Mouse (Mus musculus): ENCODE data around the gene Acap1. TPM values are rescaled to one million over a fixed set of nuclear protein-coding genes. Genes with fewer than 3 reads are reported as not detected.
A peak's percentile ranks its signal among the peaks of the same experiment; 100 is the strongest.

Gene Acap1
- polyA plus RNA-seq, 1 experiment from 2014 or later: 0.60 TPM

DNA sequence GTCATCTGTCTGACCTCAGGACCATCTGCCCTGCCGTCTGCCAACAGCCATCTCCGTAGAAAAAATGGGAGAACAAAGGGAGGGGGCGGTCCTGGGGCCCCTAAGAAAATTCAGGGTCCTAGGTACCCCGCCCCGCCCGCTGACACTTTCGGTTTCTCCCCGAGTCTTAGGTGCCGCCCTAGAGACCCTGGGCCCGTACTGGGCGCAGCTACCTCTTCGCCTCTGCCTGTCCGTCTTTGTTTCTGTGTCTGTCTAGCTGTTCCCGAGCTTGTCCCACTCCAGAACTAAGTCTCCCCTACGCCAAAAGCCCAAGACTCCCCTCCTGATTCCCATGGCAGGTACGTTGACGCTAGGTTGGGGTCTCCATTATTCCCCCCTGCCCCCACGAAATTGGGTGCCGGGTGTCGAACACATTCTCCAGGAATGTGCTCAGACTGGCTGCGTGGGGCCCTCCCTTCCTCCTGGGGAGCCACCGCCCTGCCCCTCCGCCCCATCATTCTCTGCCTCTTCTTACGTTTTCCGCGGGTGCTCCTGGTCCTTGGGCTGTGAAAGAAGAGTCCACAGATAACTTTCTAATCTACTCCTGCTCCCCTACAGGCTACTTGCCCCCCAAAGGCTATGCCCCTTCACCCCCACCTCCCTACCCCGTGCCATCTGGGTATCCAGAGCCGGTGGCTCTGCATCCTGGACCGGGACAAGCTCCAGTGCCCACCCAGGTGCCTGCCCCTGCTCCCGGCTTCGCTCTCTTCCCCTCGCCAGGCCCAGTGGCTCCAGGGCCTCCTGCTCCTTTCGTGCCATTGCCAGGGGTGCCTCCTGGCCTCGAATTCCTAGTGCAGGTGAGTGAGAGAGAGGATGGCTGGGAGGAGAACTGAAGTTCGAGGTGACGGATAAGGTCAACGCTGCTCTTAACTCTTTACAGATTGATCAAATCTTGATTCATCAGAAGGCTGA lies 48.3 kb downstream of the Acap1 start:
- DNase-seq (ENCODE audit: low spot score): peak; percentile 42
- ATAC-seq (replicated peaks; ENCODE audit: insufficient number of reproducible peaks, low FRiP score, low TSS enrichment, low read depth): peak; percentile 41; the same call in 1 of the 2 replicates
- peak overlapping the region; percentile 83 for H3K4me3 ChIP-seq (ENCODE audit: low read depth, low read length)
- 10% methylated on average over 37 of the region's 37 CpGs for WGBS
- H3K4me2 ChIP-seq (ENCODE audit: low read depth, low read length): peak overlapping the region; percentile 93
- H3K27me3 ChIP-seq (ENCODE audit: control insufficient read depth, insufficient read depth, low read length): no peaks in the 10 kb centered on the region
- peak overlapping the region; percentile 95 for H3K27ac ChIP-seq (replicated peaks; ENCODE audit: low read depth, low read length)
- no peaks in the 10 kb centered on the region for H3K9me3 ChIP-seq (replicated peaks; ENCODE audit: control insufficient read depth, low read length)
- peaks cover 2% of the 10 kb centered on the region for H3K36me3 ChIP-seq (replicated peaks; ENCODE audit: control insufficient read depth, insufficient read depth, low read depth, low read length)
- H3K4me1 ChIP-seq (ENCODE audit: control insufficient read depth, insufficient read depth, low read length): peaks cover 6% of the 10 kb centered on the region
- H3K9ac ChIP-seq (replicated peaks; ENCODE audit: low read length): peak overlapping the region; percentile 85

GRCm38 (mm10) chr11:69846198-69846680 lies 49.1 kb downstream of the Acap1 start, which contains the start of gene Plscr3:
Plscr3 (plus strand) TSS chr11:69846376.
- Histone ChIP-seq H3K4me1 (ENCODE audit: control insufficient read depth, insufficient read depth, low read length) (peaks cover 6% of the 10 kb centered on the region), H3K4me3 (ENCODE audit: low read depth, low read length) (peak within 1 kb of the TSS; percentile 83), H3K9ac (replicated peaks; ENCODE audit: low read length) (peak within 1 kb of the TSS; percentile 85), H3K27me3 (ENCODE audit: control insufficient read depth, insufficient read depth, low read length) (no peaks in the 10 kb centered on the region), H3K27ac (replicated peaks; ENCODE audit: low read depth, low read length) (peak within 1 kb of the TSS; percentile 95), H3K9me3 (replicated peaks; ENCODE audit: control insufficient read depth, low read length) (no peaks in the 10 kb centered on the region), H3K4me2 (ENCODE audit: low read depth, low read length) (peak within 1 kb of the TSS; percentile 93), H3K36me3 (replicated peaks; ENCODE audit: control insufficient read depth, insufficient read depth, low read depth, low read length) (peaks cover 2% of the 10 kb centered on the region)
- DNase-seq (ENCODE audit: low spot score) (peak; percentile 97), ATAC-seq (replicated peaks; ENCODE audit: insufficient number of reproducible peaks, low FRiP score, low TSS enrichment, low read depth) (peak; percentile 92)
- under 1% methylated on average over 35 of the region's 38 CpGs for WGBS

- Histone ChIP-seq H3K36me3 (replicated peaks; ENCODE audit: control insufficient read depth, insufficient read depth, low read depth, low read length) (peaks cover 2% of the 10 kb centered on the region; the same call in 1 of the 2 replicates), H3K4me1 (ENCODE audit: control insufficient read depth, insufficient read depth, low read length) (peaks cover 8% of the 10 kb centered on the region), H3K9ac (replicated peaks; ENCODE audit: low read length) (peak overlapping the region; percentile 67), H3K4me2 (ENCODE audit: low read depth, low read length) (peak overlapping the region; percentile 51), H3K9me3 (replicated peaks; ENCODE audit: control insufficient read depth, low read length) (no peaks in the 10 kb centered on the region), H3K4me3 (ENCODE audit: low read depth, low read length) (peak overlapping the region; percentile 79), H3K27me3 (ENCODE audit: control insufficient read depth, insufficient read depth, low read length) (no peaks in the 10 kb centered on the region), H3K27ac (replicated peaks; ENCODE audit: low read depth, low read length) (peak overlapping the region; percentile 43; the same call in 1 of the 2 replicates)
- peak; percentile 1; the same call in 1 of the 2 replicates for ATAC-seq (replicated peaks; ENCODE audit: insufficient number of reproducible peaks, low FRiP score, low TSS enrichment, low read depth)
- DNase-seq (ENCODE audit: low spot score): no peak
- WGBS: 3% methylated on average over 7 of the region's 7 CpGs
These were observed 56.6 kb downstream of the Acap1 start for GRCm38 (mm10) chr11:69838714-69839104.

DNA sequence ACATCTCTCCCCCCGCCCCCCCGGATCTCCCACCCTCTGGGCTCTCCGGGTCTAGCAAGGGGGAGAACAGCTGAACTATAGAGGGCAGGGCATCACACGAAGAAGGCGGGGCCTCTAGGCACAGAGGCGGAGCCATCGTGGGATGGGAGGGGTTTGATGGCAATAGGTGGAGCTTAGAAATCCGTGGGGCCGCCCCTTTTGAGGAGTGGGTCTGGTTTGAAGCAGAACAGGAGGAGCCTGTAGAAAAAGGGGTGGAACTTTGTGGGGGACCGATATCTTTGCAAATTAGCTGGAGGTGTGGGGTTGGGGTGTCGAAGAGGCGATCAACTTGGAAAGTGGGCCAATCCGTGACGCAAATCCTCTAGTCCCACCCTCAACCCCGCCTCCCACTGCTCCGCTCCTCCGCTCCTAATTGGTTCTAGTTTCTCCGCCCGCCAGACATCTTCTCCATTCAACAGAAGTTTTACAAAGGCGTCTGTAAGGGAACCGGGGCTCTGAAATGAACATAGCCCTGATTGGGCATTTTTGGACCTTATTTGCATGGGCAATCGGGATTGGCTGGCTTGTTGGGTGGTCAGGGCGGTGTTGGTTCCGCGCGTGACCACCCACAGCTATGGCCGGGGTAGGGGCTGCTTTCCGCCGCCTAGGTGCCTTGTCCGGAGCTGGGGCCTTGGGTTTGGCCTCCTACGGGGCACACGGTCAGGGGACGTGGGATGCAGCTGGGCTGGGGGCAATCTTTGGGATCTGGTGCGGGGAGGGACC lies 57.2 kb downstream of the Acap1 start, which contains the start of gene Tmem256:
Gene Tmem256, plus strand, starts transcription at position 563 of the 762 bp plus-strand sequence.
- WGBS: under 1% methylated on average over 34 of the region's 34 CpGs
- H3K4me2 ChIP-seq (ENCODE audit: low read depth, low read length): peak within 1 kb of the TSS; percentile 93
- ATAC-seq (replicated peaks; ENCODE audit: insufficient number of reproducible peaks, low FRiP score, low TSS enrichment, low read depth) (peak; percentile 88), DNase-seq (ENCODE audit: low spot score) (peak; percentile 98)
- H3K9ac ChIP-seq (replicated peaks; ENCODE audit: low read length): peak within 1 kb of the TSS; percentile 84
- H3K36me3 ChIP-seq (replicated peaks; ENCODE audit: control insufficient read depth, insufficient read depth, low read depth, low read length): peaks cover 6% of the 10 kb centered on the region; the same call in 1 of the 2 replicates
- H3K4me3 ChIP-seq (ENCODE audit: low read depth, low read length): peak within 1 kb of the TSS; percentile 79
- peak within 1 kb of the TSS; percentile 77 for H3K27ac ChIP-seq (replicated peaks; ENCODE audit: low read depth, low read length)
- no peaks in the 10 kb centered on the region for H3K9me3 ChIP-seq (replicated peaks; ENCODE audit: control insufficient read depth, low read length)
- peaks cover 9% of the 10 kb centered on the region for H3K4me1 ChIP-seq (ENCODE audit: control insufficient read depth, insufficient read depth, low read length)
- 0 out of 2 replicates have a peak, but pooled peaks cover 2% of the 10 kb centered on the region for H3K27me3 ChIP-seq (ENCODE audit: control insufficient read depth, insufficient read depth, low read length)

GRCm38 (mm10) chr11:69837604-69837951 lies 57.8 kb downstream of the Acap1 start, which contains the start of gene Nlgn2:
Nlgn2 (minus strand) TSS chr11:69837784.
- peak within 1 kb of the TSS; percentile 77 for H3K27ac ChIP-seq (replicated peaks; ENCODE audit: low read depth, low read length)
- peak within 1 kb of the TSS; percentile 79 for H3K4me3 ChIP-seq (ENCODE audit: low read depth, low read length)
- WGBS: under 1% methylated on average over 30 of the region's 32 CpGs
- H3K36me3 ChIP-seq (replicated peaks; ENCODE audit: control insufficient read depth, insufficient read depth, low read depth, low read length): peaks cover 7% of the 10 kb centered on the region; the same call in 1 of the 2 replicates
- H3K4me1 ChIP-seq (ENCODE audit: control insufficient read depth, insufficient read depth, low read length): peaks cover 9% of the 10 kb centered on the region
- H3K4me2 ChIP-seq (ENCODE audit: low read depth, low read length): peak within 1 kb of the TSS; percentile 93
- no peaks in the 10 kb centered on the region for H3K9me3 ChIP-seq (replicated peaks; ENCODE audit: control insufficient read depth, low read length)
- 0 out of 2 replicates have a peak, but pooled peaks cover 2% of the 10 kb centered on the region for H3K27me3 ChIP-seq (ENCODE audit: control insufficient read depth, insufficient read depth, low read length)
- no peak for DNase-seq (ENCODE audit: low spot score)
- ATAC-seq (replicated peaks; ENCODE audit: insufficient number of reproducible peaks, low FRiP score, low TSS enrichment, low read depth): no peak
- peak within 1 kb of the TSS; percentile 84 for H3K9ac ChIP-seq (replicated peaks; ENCODE audit: low read length)

- peak overlapping the region; percentile 93 for H3K4me2 ChIP-seq (ENCODE audit: low read depth, low read length)
- H3K27me3 ChIP-seq (ENCODE audit: control insufficient read depth, insufficient read depth, low read length): 0 out of 2 replicates have a peak, but pooled peaks cover 2% of the 10 kb centered on the region
- WGBS: under 1% methylated on average over 46 of the region's 52 CpGs
- peak; percentile 61 for DNase-seq (ENCODE audit: low spot score)
- no peaks in the 10 kb centered on the region for H3K9me3 ChIP-seq (replicated peaks; ENCODE audit: control insufficient read depth, low read length)
- no peak for ATAC-seq (replicated peaks; ENCODE audit: insufficient number of reproducible peaks, low FRiP score, low TSS enrichment, low read depth)
- peaks cover 9% of the 10 kb centered on the region for H3K4me1 ChIP-seq (ENCODE audit: control insufficient read depth, insufficient read depth, low read length)
- H3K36me3 ChIP-seq (replicated peaks; ENCODE audit: control insufficient read depth, insufficient read depth, low read depth, low read length): peaks cover 7% of the 10 kb centered on the region; the same call in 1 of the 2 replicates
- H3K27ac ChIP-seq (replicated peaks; ENCODE audit: low read depth, low read length): peak overlapping the region; percentile 77
- peak overlapping the region; percentile 84 for H3K9ac ChIP-seq (replicated peaks; ENCODE audit: low read length)
- H3K4me3 ChIP-seq (ENCODE audit: low read depth, low read length): peak overlapping the region; percentile 79
These were observed 58.4 kb downstream of the Acap1 start for GRCm38 (mm10) chr11:69836703-69837576.

DNA sequence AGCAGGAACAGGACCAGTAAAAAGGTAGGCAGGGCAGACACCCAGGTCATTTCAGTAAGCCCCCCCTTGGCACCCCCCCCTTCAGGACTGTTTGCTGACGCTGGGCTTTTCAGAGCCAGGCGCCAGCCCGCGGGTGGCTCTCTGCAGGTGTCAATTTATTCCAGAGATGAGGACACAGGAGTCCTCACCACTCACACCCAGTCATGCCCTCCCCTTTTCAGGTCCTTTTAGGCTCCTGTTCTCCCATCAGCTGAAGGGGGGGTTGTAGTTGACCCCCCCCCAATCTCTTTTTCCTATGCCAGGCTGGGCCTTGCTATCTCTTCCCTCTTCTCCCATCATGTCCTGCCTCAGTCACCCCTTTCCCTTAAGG lies 59.4 kb downstream of the Acap1 start:
- Histone ChIP-seq H3K9ac (replicated peaks; ENCODE audit: low read length) (peak overlapping the region; percentile 84; the same call in 1 of the 2 replicates), H3K27me3 (ENCODE audit: control insufficient read depth, insufficient read depth, low read length) (0 out of 2 replicates have a peak, but pooled peaks cover 2% of the 10 kb centered on the region), H3K9me3 (replicated peaks; ENCODE audit: control insufficient read depth, low read length) (no peaks in the 10 kb centered on the region), H3K4me2 (ENCODE audit: low read depth, low read length) (peak overlapping the region; percentile 93), H3K27ac (replicated peaks; ENCODE audit: low read depth, low read length) (no peak overlapping the region), H3K4me3 (ENCODE audit: low read depth, low read length) (peak overlapping the region; percentile 79), H3K36me3 (replicated peaks; ENCODE audit: control insufficient read depth, insufficient read depth, low read depth, low read length) (peaks cover 7% of the 10 kb centered on the region), H3K4me1 (ENCODE audit: control insufficient read depth, insufficient read depth, low read length) (peaks cover 9% of the 10 kb centered on the region)
- no peak for ATAC-seq (replicated peaks; ENCODE audit: insufficient number of reproducible peaks, low FRiP score, low TSS enrichment, low read depth)
- no peak for DNase-seq (ENCODE audit: low spot score)
- WGBS: 0% methylated on average over 4 of the region's 4 CpGs
